Mouse (Mus musculus): Measurements from ENCODE around the gene Zyg11b.

Gene Zyg11b

DNA sequence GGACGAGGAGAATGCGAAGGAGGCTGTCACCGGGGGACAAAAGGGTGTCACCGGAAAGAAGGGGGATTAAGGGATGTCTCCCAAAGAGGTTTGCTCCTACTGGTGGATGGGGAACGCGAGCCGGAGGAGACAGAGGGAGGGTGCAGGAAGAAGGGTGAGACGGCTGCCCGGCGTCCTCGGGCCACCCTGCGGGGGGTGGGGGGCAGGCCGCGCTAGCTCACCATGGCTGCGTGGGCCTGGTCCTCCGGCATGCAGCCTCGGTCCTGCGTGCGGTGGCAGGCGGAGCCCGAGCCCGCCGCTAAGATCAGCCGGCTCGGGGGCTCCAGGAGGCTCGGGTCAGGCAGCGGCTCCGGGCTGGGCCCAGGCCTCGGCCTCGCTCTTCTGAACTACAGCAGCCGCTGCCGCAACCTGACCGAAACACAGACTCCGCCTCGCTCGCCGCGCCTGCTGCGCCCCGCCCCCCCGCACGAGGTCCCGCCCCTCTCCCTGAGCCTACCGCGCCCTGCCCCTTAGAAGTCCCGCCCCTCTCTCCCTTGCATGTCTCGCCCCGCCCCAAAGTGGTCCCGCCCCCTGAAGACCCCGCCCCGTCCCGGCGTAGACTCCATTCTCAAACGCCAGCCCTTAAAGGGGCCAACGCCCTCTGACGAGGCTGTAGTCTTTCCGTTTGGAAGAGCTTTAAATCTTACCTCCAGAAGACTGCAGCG is at the start of gene Zyg11b:
Gene Zyg11b (minus strand): TSS at position 427 of the 704 bp plus-strand sequence.
- no peak for TF ChIP-seq GATA4 (IDR thresholded peaks at IDR 0.05; ENCODE audit: insufficient replicate concordance, low read length)

DNA sequence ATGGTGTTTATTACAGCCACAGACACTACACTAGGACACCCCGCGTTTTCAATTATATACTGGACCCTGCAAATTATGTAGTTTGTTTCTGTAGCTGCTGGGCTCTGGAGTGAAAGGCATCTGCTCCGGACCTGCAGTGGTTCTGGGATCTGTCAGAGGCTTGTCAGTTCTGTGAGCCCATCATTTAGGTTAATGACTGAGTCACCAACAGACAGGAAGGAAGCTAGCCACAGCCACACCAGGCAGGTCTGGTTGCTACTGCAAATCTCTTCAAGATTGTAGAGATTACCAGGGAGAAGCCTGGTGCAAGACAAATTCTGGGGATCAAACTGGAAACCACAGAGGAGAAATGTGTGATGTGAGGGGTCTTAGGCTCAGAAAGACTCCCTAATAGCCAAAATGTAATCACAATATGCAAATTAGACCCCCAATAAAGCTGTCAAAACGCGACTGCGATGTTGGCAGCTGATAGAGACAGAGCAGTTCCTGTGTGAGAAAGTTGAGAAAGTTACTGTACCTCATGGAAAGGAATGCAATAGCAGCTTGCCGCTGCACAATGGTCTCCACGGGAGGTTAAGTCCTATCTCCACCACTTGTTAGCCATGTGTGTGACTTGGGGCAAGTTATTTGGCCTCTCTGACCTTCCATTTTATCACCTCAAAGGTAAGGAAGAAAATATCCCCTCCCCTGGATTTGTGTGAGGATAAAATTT is 49.1 kb upstream of the Zyg11b start:
- TF ChIP-seq GATA4 (IDR thresholded peaks at IDR 0.05; ENCODE audit: insufficient replicate concordance, low read length), result no peak

DNA sequence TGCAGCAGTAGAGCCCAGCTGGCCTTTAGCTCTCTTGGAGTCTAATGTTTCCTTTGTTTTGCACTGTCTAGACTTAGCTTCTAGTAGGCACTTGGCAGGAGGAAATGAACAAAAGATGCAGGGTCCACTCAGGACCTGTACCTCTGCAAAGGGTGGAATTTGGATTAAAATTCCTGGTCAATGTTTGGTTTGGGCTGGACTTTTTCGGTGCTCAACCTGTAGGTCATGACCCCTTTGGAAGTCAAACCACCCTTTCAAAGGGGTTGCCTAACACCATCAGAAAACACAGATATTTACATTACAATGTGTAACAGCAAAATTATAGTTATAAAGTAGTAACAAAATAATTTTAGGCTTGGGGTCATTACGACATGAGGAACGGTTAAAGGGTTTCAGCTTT is 48.2 kb upstream of the Zyg11b start:
- TF ChIP-seq GATA4 (IDR thresholded peaks at IDR 0.05; ENCODE audit: insufficient replicate concordance, low read length), result no peak

DNA sequence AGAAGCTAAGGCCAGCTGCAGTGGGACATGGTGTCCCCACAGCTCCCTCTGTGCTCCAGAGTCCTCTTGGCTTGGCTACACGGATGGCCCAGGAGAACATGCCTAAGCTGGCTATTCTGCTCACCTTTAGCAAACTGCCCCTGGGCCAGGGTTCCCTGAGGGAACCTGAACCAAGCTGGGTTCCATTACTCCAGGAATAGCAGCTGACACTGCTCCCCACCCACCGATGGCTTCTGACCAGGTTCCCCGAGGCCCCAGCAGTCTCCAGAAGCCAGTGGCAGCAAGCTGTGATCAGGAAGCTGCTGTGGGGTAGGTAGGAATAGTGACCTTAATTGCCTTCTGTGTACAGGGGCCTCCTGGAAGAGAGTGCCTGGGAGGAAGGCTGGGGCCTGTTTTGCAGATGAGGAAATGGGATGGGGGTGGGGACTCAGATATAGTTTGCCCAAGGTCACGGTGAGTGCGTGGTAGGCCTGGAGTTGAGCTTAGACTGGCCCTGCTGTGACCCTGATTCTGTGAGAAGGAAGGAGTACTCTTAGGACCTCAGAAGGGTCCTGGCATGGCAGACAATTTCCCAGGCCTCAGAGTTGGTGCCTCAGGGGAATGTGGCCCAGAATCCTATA is 47.5 kb upstream of the Zyg11b start:
- TF ChIP-seq GATA4 (IDR thresholded peaks at IDR 0.05; ENCODE audit: insufficient replicate concordance, low read length), result no peak; the same call in 1 of the 2 replicates

- TF ChIP-seq GATA4 (IDR thresholded peaks at IDR 0.05; ENCODE audit: insufficient replicate concordance, low read length), result no peak
Measured at GRCm38 (mm10) chr4:108347111-108347510, 46.2 kb upstream of the Zyg11b start.

GRCm38 (mm10) chr4:108345826-108346225 is 44.9 kb upstream of the Zyg11b start:
- no peak for TF ChIP-seq GATA4 (IDR thresholded peaks at IDR 0.05; ENCODE audit: insufficient replicate concordance, low read length)

GRCm38 (mm10) chr4:108344631-108345083 is 43.8 kb upstream of the Zyg11b start:
- no peak for TF ChIP-seq GATA4 (IDR thresholded peaks at IDR 0.05; ENCODE audit: insufficient replicate concordance, low read length)

DNA sequence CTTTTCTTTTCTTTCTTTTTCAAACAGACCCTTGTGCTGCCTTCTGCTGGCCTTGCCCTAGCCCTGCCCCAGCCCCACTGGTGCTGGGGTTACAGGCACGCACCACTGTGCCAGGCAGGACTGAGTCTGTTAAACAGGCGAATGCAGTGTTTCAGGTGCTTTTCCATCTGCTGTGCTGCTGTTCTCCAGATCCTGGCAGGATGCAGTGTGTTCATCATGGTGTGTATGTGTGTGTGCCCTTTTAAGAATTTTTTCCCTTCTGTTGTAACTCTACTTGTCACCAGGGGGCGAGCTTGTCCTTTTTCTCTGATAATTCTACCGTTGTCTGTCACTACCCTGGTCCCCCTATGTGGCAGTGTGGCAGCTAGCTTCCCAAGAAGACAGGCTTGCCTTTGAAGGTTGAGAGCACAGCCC is 38.4 kb upstream of the Zyg11b start:
- no peak for TF ChIP-seq GATA4 (IDR thresholded peaks at IDR 0.05; ENCODE audit: insufficient replicate concordance, low read length)

GRCm38 (mm10) chr4:108338811-108339210 is 37.9 kb upstream of the Zyg11b start:
- no peak for TF ChIP-seq GATA4 (IDR thresholded peaks at IDR 0.05; ENCODE audit: insufficient replicate concordance, low read length)

- peak; percentile 90; the same call in 1 of the 2 replicates for TF ChIP-seq GATA4 (IDR thresholded peaks at IDR 0.05; ENCODE audit: insufficient replicate concordance, low read length)
Measured at GRCm38 (mm10) chr4:108338321-108338733, 37.4 kb upstream of the Zyg11b start.

GRCm38 (mm10) chr4:108337817-108338216 is 36.9 kb upstream of the Zyg11b start:
- TF ChIP-seq GATA4 (IDR thresholded peaks at IDR 0.05; ENCODE audit: insufficient replicate concordance, low read length), result no peak

DNA sequence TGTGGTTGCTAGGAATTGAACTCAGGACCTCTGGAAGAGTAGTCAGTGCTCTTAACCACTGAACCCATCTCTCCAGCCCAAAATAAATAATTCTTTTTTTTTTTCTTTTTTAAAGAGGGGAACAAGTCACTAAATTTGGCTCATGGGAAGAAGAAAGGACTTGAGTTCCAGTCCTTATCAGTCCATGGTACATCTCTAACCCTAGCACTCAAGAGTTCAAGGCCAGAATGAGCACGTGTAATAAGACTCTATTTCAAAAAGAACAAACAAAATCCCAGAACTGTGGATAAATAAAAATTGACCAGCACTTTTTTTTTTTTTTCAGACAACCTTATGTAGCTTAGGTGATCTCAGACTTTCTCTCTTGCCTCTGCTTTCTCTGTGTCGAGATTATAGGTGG is 35.9 kb upstream of the Zyg11b start:
- TF ChIP-seq GATA4 (IDR thresholded peaks at IDR 0.05; ENCODE audit: insufficient replicate concordance, low read length), result peak; percentile 53; the same call in 1 of the 2 replicates

DNA sequence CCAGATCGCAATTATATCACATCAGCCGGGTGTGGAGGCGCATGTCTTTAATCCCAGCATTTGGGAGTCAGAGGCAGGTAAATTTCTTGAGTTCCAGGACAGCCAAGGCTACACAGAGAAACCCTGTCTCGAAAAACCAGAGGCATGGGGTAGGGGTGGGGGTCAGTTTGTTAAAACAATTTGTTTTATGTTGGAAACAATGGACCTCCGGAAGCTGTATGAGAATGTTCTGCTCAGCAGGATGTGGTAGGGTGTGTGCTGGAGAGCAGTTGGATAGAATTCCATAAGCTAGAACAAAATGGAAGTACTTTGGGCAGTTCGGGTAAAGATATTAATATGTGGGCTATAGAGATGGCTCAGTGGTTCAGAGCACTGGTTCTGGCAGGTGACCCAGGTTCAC is 34.5 kb upstream of the Zyg11b start:
- no peak for TF ChIP-seq GATA4 (IDR thresholded peaks at IDR 0.05; ENCODE audit: insufficient replicate concordance, low read length)

GRCm38 (mm10) chr4:108332041-108332440 is 31.1 kb upstream of the Zyg11b start:
- TF ChIP-seq GATA4 (IDR thresholded peaks at IDR 0.05; ENCODE audit: insufficient replicate concordance, low read length), result no peak

DNA sequence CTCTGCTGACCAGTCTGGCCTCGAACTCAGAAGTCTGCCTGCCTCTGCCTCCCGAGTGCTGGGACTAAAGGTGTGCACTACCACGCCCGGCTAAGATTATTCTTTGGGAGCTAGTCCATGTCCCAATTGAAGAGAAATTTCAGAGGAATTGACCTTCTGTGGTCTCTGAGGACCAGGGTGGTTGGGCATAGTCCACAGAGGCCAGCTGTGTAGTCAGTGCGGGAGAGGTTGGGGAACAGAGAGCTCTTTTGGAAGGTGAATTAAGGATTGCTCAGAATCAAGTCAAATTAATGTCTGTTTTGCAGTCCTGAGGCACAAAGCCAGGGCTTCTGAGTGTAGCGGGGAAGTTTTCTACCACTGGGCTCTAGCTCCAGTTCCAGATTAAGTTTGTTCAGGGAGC is 28.9 kb upstream of the Zyg11b start:
- no peak for TF ChIP-seq GATA4 (IDR thresholded peaks at IDR 0.05; ENCODE audit: insufficient replicate concordance, low read length)

Measured in liver, adult (tissue).